Comparison of ENCODE assay signal across 9 mouse cellular contexts in genomic region chr10:62590200-62590599, GRCm38 (mm10). TPM values are rescaled to one million over a fixed set of nuclear protein-coding genes. Genes with fewer than 3 reads are reported as not detected.
DNase-seq lines count a peak whose midpoint lies in the region; ATAC-seq and TF ChIP-seq lines count a peak whose summit lies in the region.
"Had no signal": no experiment of that assay in that cellular context is flagged by ENCODE, and none has a peak within 500 bp of the region (broad histone marks: within the 10 kb centered on the region; RNA-seq: fewer than 3 reads in every experiment).

No protein-coding gene starts in this region.

- no peak overlapping the region for H3K4me2 ChIP-seq in CH12.LX (ENCODE audit: insufficient read depth, low read depth, poor library complexity, severe bottlenecking)
- no peak overlapping the region for H3K4me2 ChIP-seq in heart, embryonic 16.5 days (ENCODE audit: low read depth, low read length)
- no peak overlapping the region for H3K4me2 ChIP-seq in liver, embryonic 13.5 days
- H3K4me2 ChIP-seq in neural tube, embryonic 12.5 days (replicated peaks), result no peak overlapping the region
- H3K4me2 ChIP-seq: limb, embryonic 15.5 days had no signal

- ATAC-seq in heart, embryonic 16.5 days (replicated peaks; ENCODE audit: extremely low read depth, insufficient read depth, low FRiP score), result peak; percentile 49; the same call in 1 of the 2 replicates
- ATAC-seq in liver, embryonic 13.5 days (ENCODE audit: low read depth), result peak; percentile 71
- peak; percentile 37; the same call in 1 of the 2 replicates for ATAC-seq in neural tube, embryonic 12.5 days (ENCODE audit: low FRiP score, low read depth)

- TF ChIP-seq EP300 in CH12.LX (IDR thresholded peaks at IDR 0.05; ENCODE audit: low read length), result no peak

- no peak overlapping the region for H3K4me3 ChIP-seq in CH12.LX (replicated peaks in 1 of 3; ENCODE audit: low read depth in 2 of 3, low read length in 2 of 3, poor library complexity in 1 of 3)
- no peak overlapping the region for H3K4me3 ChIP-seq in bone marrow, adult 2 months (replicated peaks; ENCODE audit: control insufficient read depth, low read depth, low read length)
- no peak overlapping the region for H3K4me3 ChIP-seq in embryonic fibroblast, embryonic 13.5 days (ENCODE audit: insufficient read depth, low read length)
- no peak overlapping the region for H3K4me3 ChIP-seq in heart, embryonic 16.5 days (ENCODE audit: low read length)
- H3K4me3 ChIP-seq in liver, embryonic 13.5 days (replicated peaks), result no peak overlapping the region
- no peak overlapping the region for H3K4me3 ChIP-seq in neural tube, embryonic 12.5 days
- H3K4me3 ChIP-seq: limb, embryonic 15.5 days had no signal

- dilution Hi-C loops in CH12.LX (cut with MboI; ENCODE audit: extremely low pct_ligation_motif_present, extremely low pct_unique_long_range_greater_than_20kb, low sequenced_read_pairs), result no loop called here

- no peaks in the 10 kb centered on the region for H3K9me3 ChIP-seq in CH12.LX (replicated peaks; ENCODE audit: low read length)
- no peaks in the 10 kb centered on the region for H3K9me3 ChIP-seq in heart, embryonic 16.5 days (replicated peaks; ENCODE audit: control insufficient read depth, low read length)
- no peaks in the 10 kb centered on the region for H3K9me3 ChIP-seq in liver, embryonic 13.5 days (replicated peaks)
- no peaks in the 10 kb centered on the region for H3K9me3 ChIP-seq in neural tube, embryonic 12.5 days
- H3K9me3 ChIP-seq: limb, embryonic 15.5 days had no signal

- no peak overlapping the region for H3K27ac ChIP-seq in CH12.LX (ENCODE audit: insufficient read depth, low read depth)
- no peak overlapping the region for H3K27ac ChIP-seq in bone marrow, adult 2 months (ENCODE audit: control insufficient read depth, insufficient read depth, low read depth, low read length, poor library complexity)
- H3K27ac ChIP-seq in embryonic fibroblast, embryonic 13.5 days (ENCODE audit: insufficient read depth, low read length), result no peak overlapping the region
- H3K27ac ChIP-seq in heart, embryonic 16.5 days (ENCODE audit: low read length), result no peak overlapping the region
- no peak overlapping the region for H3K27ac ChIP-seq in liver, embryonic 13.5 days
- H3K27ac ChIP-seq in neural tube, embryonic 12.5 days, result no peak overlapping the region
- H3K27ac ChIP-seq: limb, embryonic 15.5 days had no signal

- peaks cover 82 to 97% of the 10 kb centered on the region in 2 experiments for H3K36me3 ChIP-seq in CH12.LX (replicated peaks in 1 of 2; ENCODE audit: control insufficient read depth in 1 of 2, insufficient read depth in 1 of 2, low read length in 1 of 2)
- peaks cover 60% of the 10 kb centered on the region for H3K36me3 ChIP-seq in heart, embryonic 16.5 days (ENCODE audit: control insufficient read depth, insufficient read depth)
- H3K36me3 ChIP-seq in liver, embryonic 13.5 days, result peaks cover 97% of the 10 kb centered on the region
- peaks cover 91% of the 10 kb centered on the region for H3K36me3 ChIP-seq in neural tube, embryonic 12.5 days

- 0 out of 4 replicates have a peak, but pooled peaks cover 0 to 6% of the 10 kb centered on the region in 2 experiments for H3K4me1 ChIP-seq in CH12.LX (ENCODE audit: control insufficient read depth in 1 of 2, insufficient read depth in 2 of 2)
- no peaks in the 10 kb centered on the region for H3K4me1 ChIP-seq in bone marrow, adult 2 months (ENCODE audit: control insufficient read depth, insufficient read depth, low read length)
- H3K4me1 ChIP-seq in embryonic fibroblast, embryonic 13.5 days (ENCODE audit: control insufficient read depth, insufficient read depth, low read length), result peaks cover 3% of the 10 kb centered on the region
- peaks cover 2% of the 10 kb centered on the region; the same call in 1 of the 2 replicates for H3K4me1 ChIP-seq in heart, embryonic 16.5 days (ENCODE audit: control insufficient read depth, insufficient read depth, low read length)
- no peaks in the 10 kb centered on the region; the same call in 1 of the 2 replicates for H3K4me1 ChIP-seq in liver, embryonic 13.5 days (replicated peaks)
- no peaks in the 10 kb centered on the region for H3K4me1 ChIP-seq in neural tube, embryonic 12.5 days
- H3K4me1 ChIP-seq: limb, embryonic 15.5 days had no signal

- peak; percentile 25 for TF ChIP-seq RAD21 in CH12.LX (IDR thresholded peaks at IDR 0.05; ENCODE audit: low read depth, low read length)

- no peaks in the 10 kb centered on the region for H3K27me3 ChIP-seq in CH12.LX (replicated peaks)
- H3K27me3 ChIP-seq in heart, embryonic 16.5 days (ENCODE audit: control insufficient read depth, insufficient read depth, low read length), result no peaks in the 10 kb centered on the region
- H3K27me3 ChIP-seq in liver, embryonic 13.5 days, result no peaks in the 10 kb centered on the region
- no peaks in the 10 kb centered on the region for H3K27me3 ChIP-seq in neural tube, embryonic 12.5 days (replicated peaks)
- H3K27me3 ChIP-seq: limb, embryonic 15.5 days had no signal

- TF ChIP-seq CTCF in CH12.LX (conservative IDR thresholded peaks at IDR 0.05 in 1 of 2, IDR thresholded peaks at IDR 0.05 in 1 of 2; ENCODE audit: low read depth in 2 of 2, low read length in 2 of 2), result peak; percentile 93 to 97
- peak; percentile 40 for TF ChIP-seq CTCF in bone marrow, adult 2 months (IDR thresholded peaks at IDR 0.05; ENCODE audit: control insufficient read depth, insufficient read depth, low read length)
- peak; percentile 25; the same call in 1 of the 2 replicates for TF ChIP-seq CTCF in embryonic fibroblast, embryonic 13.5 days (IDR thresholded peaks at IDR 0.05; ENCODE audit: borderline replicate concordance, insufficient read depth, low read length)

- WGBS in bone marrow, adult 2 months, result 16% methylated on average over 6 of the region's 6 CpGs
- 34% methylated on average over 6 of the region's 6 CpGs for WGBS in heart, embryonic 16.5 days
- WGBS in liver, embryonic 13.5 days (ENCODE audit: insufficient replicate concordance), result 39% methylated on average over 6 of the region's 6 CpGs
- 54% methylated on average over 6 of the region's 6 CpGs for WGBS in neural tube, embryonic 12.5 days

- TF ChIP-seq POLR2A in CH12.LX (IDR thresholded peaks at IDR 0.05; ENCODE audit: low read depth, low read length), result no peak; the same call in none of the 2 replicates
- no peak for TF ChIP-seq POLR2A in bone marrow, adult 2 months (IDR thresholded peaks at IDR 0.05; ENCODE audit: borderline replicate concordance, control insufficient read depth, low read depth, low read length)
- no peak for TF ChIP-seq POLR2A in embryonic fibroblast, embryonic 13.5 days (IDR thresholded peaks at IDR 0.05; ENCODE audit: low read depth, low read length)

- H3K9ac ChIP-seq in CH12.LX (ENCODE audit: insufficient read depth, low read depth), result no peak overlapping the region
- H3K9ac ChIP-seq in heart, embryonic 16.5 days (ENCODE audit: low read length), result no peak overlapping the region
- no peak overlapping the region for H3K9ac ChIP-seq in liver, embryonic 13.5 days
- no peak overlapping the region for H3K9ac ChIP-seq in neural tube, embryonic 12.5 days
- H3K9ac ChIP-seq: limb, embryonic 15.5 days had no signal

- peaks cover 33% of the 10 kb centered on the region for H3K79me2 ChIP-seq in CH12.LX (replicated peaks; ENCODE audit: control insufficient read depth, extremely low read depth, insufficient read depth, poor library complexity, severe bottlenecking)

- in situ Hi-C loops in CH12.LX (cut with MboI; ENCODE audit: low pct_ligation_motif_present, low pct_unique_long_range_greater_than_20kb, low sequenced_read_pairs), result no loop called here

- peak; percentile 89 for DNase-seq in CH12.LX (ENCODE audit: extremely low read depth)
- peak; percentile 86 to 97 for DNase-seq in kidney, postnatal 25 days
- peak; percentile 69 for DNase-seq in liver, embryonic 13.5 days
- DNase-seq in testis, postnatal 10 days (ENCODE audit: low spot score), result peak; percentile 89

TF ChIP-seq in CH12.LX, 34 proteins besides CTCF, POLR2A, EP300 and RAD21 (continues in another document):
- peak; percentile 24; the same call in 1 of the 2 replicates for TF ChIP-seq NELFE (IDR thresholded peaks at IDR 0.05; ENCODE audit: low read depth, low read length)
- no peak for TF ChIP-seq UBTF (IDR thresholded peaks at IDR 0.05; ENCODE audit: low read depth, low read length)
- no peak for TF ChIP-seq ELF1 (IDR thresholded peaks at IDR 0.05; ENCODE audit: low read depth, low read length)
- no peak for TF ChIP-seq ETS1 (conservative IDR thresholded peaks at IDR 0.05; ENCODE audit: low read depth, low read length)
- TF ChIP-seq SMC3 (IDR thresholded peaks at IDR 0.05; ENCODE audit: low read depth, low read length), result peak; percentile 49
- no peak for TF ChIP-seq MAFK (IDR thresholded peaks at IDR 0.05; ENCODE audit: insufficient replicate concordance, low read length)
- 0 out of 2 replicates have a peak, but pooled peaks have one; percentile 39 for TF ChIP-seq SIN3A (IDR thresholded peaks at IDR 0.05; ENCODE audit: low read length)
- no peak for TF ChIP-seq TBP (conservative IDR thresholded peaks at IDR 0.05; ENCODE audit: low read depth, low read length)
- no peak for TF ChIP-seq ZMIZ1 (IDR thresholded peaks at IDR 0.05; ENCODE audit: low read depth, low read length)
- no peak for TF ChIP-seq KAT2A (IDR thresholded peaks at IDR 0.05; ENCODE audit: insufficient replicate concordance, low read length)

RNA-seq across cellular contexts. Expression of gene Ddx21, which starts 11.9 kb away (rescaled TPM):
- 145 and 208 TPM in 2 replicates for total RNA-seq in CH12.LX (2012; rRNA removed)
- 110 and 114 TPM in 2 replicates for total RNA-seq in CH12.LX (2014; rRNA removed)
- polyA plus RNA-seq in CH12.LX (2012; ENCODE audit: insufficient read length, low read depth), result 327 and 354 TPM in 2 replicates
- polyA plus RNA-seq in bone marrow, adult 2 months (2011; ENCODE audit: insufficient read depth, insufficient read length, low replicate concordance, missing spikeins), result 22.0 and 36.6 TPM in 2 replicates
- polyA plus RNA-seq in embryonic fibroblast, embryonic 13.5 days (2011; ENCODE audit: insufficient read length, low read depth, missing spikeins), result 68.2 and 82.4 TPM in 2 replicates
- 11.0 and 13.4 TPM in 2 replicates for polyA plus RNA-seq in heart, embryonic 16.5 days (2015; fragmentation: Nextera tagmentation; extraction: Ambion mirVana)
- 26.3 and 32.2 TPM in 2 replicates for polyA plus RNA-seq in liver, embryonic 13.5 days (2015; fragmentation: Nextera tagmentation; extraction: Ambion mirVana)
- 23.6 and 23.8 TPM in 2 replicates for polyA plus RNA-seq in neural tube, embryonic 12.5 days (2016; fragmentation: Nextera tagmentation; extraction: Ambion mirVana)

RNA-seq across cellular contexts. Expression of gene Kif1bp, which starts 11.9 kb away (rescaled TPM):
- 14.6 and 15.3 TPM in 2 replicates for total RNA-seq in CH12.LX (2012; rRNA removed)
- total RNA-seq in CH12.LX (2014; rRNA removed), result 12.9 and 13.3 TPM in 2 replicates
- polyA plus RNA-seq in CH12.LX (2012; ENCODE audit: insufficient read length, low read depth), result 22.5 and 23.1 TPM in 2 replicates
- 6.1 TPM in 2 replicates for polyA plus RNA-seq in bone marrow, adult 2 months (2011; ENCODE audit: insufficient read depth, insufficient read length, low replicate concordance, missing spikeins)
- 34.4 and 37.0 TPM in 2 replicates for polyA plus RNA-seq in embryonic fibroblast, embryonic 13.5 days (2011; ENCODE audit: insufficient read length, low read depth, missing spikeins)
- 28.5 and 29.1 TPM in 2 replicates for polyA plus RNA-seq in heart, embryonic 16.5 days (2015; fragmentation: Nextera tagmentation; extraction: Ambion mirVana)
- 12.9 and 13.7 TPM in 2 replicates for polyA plus RNA-seq in liver, embryonic 13.5 days (2015; fragmentation: Nextera tagmentation; extraction: Ambion mirVana)
- 72.8 and 73.8 TPM in 2 replicates for polyA plus RNA-seq in neural tube, embryonic 12.5 days (2016; fragmentation: Nextera tagmentation; extraction: Ambion mirVana)

Comparison
In these comparisons a context has a peak if more than half of its experiments do, and no peak if none do; other contexts are left out.
1. CTCF ChIP-seq: peak in every context shown above with its lines; median percentile 95 in CH12.LX; 40 in bone marrow, adult 2 months; 25 in embryonic fibroblast, embryonic 13.5 days.